Mouse (Mus musculus) cerebellum, adult 2 months (tissue): Measurements from ENCODE around the gene Aagab.

Experiments used
- CTCF ChIP-seq: fragments of 200-500 bp; IDR thresholded peaks from 2 replicates; pipeline ENCODE4 v1.5.1; 2011; ENCODE audit warnings: low read depth, mild to moderate bottlenecking, control low read depth, low read length, moderate library complexity, borderline replicate concordance; ENCODE audit not compliant: insufficient read depth
- POLR2A ChIP-seq: fragments of 200-500 bp; IDR thresholded peaks from 2 replicates; pipeline ENCODE4 v1.6.1; 2011; ENCODE audit warnings: low read length, control low read depth, borderline replicate concordance; ENCODE audit not compliant: insufficient read depth

- TF ChIP-seq CTCF (no peak), POLR2A (no peak)
These were observed 30.5 kb downstream of the Aagab start for GRCm38 (mm10) chr9:63632924-63633323.
